Mouse (Mus musculus) gonadal fat pad, adult 2 months (tissue): ENCODE measurements around the gene Klhl40. TPM values are rescaled to one million over a fixed set of nuclear protein-coding genes. Genes with fewer than 3 reads are reported as not detected.

ENCODE experiments used
- DNase-seq: peaks from one replicate; pipeline ENCODE4 v3.0.0-alpha.2; 2012; ENCODE audit warnings: low read depth
- polyA plus RNA-seq: library from polyadenylated mRNA; depleted of rRNA; stranded (reverse); fragments of >200 nt; gene quantifications from 2 replicates; pipeline ENCODE4 v1.2.3, GENCODE M21; 2012; rRNA removed

The Klhl40 gene
- polyA plus RNA-seq, result 0.14 TPM in 1 of 2 replicates, not detected in the other

DNA sequence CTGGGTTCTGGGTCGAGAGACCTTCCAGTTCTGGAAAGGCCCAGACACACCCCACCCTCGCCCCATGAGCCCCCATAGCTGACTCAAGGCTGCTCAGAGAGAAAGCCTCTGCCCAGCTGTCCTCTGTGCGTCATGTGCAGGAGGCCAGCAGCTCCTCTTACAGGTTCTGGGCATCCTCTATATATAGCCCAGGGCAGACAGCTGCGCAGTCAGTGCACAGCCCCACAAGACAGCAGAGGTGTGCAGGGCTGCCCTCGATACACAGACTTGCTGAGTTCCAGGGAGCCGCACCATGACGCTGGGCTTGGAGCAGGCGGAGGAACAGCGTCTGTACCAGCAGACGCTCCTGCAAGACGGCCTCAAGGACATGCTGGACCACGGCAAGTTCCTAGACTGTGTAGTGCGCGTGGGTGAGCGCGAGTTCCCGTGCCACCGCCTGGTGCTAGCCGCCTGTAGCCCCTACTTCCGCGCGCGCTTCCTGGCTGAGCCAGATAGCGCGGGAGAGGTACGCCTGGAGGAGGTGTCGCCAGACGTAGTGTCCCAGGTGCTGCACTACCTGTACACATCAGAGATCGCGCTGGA lies at the start of gene Klhl40:
Gene Klhl40 (plus strand): TSS at position 124 of the 582 bp plus-strand sequence.
- no peak for DNase-seq

DNA sequence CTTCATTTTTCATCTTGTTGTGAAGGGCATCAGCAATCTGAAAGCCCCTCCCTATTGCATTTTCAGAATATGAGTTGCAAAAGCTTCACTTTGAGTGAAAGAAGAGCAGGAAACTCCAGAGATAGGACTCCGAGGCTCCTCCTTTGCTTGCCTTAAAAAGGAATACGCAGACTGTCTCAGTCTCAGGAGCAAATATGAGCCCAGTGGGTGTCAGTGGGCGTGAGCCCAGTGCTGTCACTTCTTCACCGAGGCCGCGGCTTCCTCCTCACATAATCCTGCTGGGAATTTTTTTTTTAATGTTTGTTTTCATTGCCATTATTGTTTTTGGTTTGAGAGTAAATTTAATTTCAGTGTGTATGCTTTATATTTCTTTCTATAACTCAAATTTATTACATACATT lies 36.9 kb upstream of the Klhl40 start:
- DNase-seq, result no peak

DNA sequence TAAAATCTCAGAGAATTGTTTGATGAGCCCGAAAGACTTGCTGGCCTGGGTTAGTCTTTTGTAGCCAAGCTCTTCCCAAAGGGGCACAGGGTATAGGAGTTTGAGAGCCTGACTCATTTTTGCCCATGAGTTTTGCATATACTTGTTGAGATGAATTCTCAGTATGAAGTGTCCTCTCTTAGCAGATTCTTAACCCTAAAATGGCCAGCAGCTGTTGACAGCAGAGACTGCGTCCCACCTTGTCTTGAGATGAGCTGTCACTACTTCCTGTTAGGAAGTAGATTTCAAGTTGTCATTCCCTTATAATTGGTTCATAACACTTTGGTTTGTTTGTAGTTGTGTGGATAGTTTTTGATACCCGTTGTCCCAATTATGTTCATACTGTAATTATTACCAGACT lies 36.2 kb upstream of the Klhl40 start:
- no peak for DNase-seq

DNA sequence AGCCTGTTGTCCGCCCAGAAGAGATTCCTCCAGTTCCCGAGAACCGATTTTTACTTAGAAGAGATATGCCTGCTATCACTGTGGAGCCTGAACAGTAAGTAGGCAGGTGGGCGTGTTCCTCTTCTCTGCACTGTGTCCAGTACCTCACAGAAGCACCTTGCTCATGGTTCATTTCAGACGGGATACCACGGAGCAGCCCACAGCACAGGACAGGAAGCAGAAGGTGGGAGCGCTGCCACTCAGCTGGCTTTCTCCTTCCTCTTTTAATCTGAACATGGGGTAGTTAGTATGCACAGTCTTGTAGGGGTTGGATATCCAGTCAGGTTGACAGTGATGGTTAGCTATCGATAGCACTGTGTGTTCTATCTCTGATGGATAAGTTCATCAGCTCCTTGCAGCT lies 33.4 kb upstream of the Klhl40 start:
- DNase-seq, result no peak

DNA sequence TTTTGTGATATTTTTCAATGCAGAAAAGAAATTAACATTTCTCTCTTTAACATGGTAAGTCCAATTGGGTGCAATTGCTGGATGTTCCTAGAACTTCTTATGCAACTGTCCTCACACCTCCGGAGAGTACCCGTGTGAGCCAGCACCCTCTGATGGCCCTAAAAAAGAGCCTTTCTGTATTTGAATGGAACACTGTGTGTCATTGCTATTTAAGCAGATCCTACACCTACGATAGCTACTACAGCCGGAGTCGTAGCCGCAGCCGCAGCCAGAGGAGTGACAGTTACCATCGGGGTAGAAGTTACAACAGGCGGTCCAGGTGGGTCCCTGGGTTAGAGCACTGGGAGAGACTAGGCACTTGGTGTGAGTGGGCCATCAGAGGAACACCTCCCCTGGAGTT lies 24.6 kb upstream of the Klhl40 start:
- DNase-seq, result no peak

DNA sequence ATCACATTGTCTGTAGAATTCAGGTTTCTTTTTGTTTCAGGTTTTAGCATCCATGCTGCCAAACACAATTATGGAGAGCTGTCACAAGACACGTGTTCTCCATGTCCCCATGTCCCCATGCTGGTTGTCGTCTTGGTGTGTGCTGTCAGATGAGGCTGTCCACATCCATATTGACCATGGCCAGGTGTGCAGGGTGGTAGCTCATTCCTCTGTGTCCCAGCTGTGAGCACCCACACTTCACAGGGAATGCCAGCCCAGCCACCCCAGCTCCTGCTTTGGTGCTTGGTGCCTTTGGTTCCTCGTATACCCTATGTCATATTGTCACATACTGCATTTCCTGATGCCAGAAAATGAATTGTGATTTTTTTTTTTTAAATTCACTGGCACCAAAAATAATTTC lies 22.8 kb upstream of the Klhl40 start:
- no peak for DNase-seq

DNA sequence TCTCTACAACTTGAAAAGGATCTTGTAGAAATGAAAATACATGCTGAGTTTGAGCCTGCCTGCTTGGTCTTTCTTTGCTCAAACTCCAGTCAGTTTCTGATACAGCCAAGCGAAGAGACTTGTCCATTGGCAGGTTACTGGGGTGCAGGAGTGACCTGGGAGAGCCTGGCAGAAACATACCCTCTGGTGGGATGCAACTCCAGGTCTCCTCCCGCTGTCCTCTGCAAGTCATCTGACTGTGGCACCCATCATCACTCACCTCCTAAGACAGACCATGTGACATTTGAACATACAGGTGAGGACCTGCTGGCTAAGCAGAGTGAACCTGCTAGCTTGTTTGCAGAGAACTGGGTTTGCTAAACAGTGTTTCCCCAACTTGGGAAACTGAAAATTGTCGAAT lies 20.6 kb upstream of the Klhl40 start:
- DNase-seq, result no peak

DNA sequence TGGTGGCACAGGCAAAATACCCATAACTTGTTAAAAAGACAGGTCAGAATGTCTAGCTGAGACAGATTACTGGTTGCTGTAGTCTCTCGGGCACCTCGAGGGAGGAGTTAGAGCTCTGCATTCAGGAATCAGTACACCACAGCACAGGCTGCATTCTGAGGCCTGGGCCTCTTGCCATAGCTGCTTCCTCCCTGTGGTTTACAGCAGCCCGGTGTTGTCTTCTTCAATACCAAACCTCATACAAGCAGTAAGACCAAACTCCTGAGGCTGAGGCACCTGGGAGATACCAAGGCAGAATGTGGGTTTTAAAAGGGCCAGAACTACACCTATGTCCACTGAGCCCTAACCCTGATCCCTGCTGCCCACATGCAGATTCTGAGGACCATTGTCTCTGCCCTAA lies 20.0 kb upstream of the Klhl40 start:
- no peak for DNase-seq

DNA sequence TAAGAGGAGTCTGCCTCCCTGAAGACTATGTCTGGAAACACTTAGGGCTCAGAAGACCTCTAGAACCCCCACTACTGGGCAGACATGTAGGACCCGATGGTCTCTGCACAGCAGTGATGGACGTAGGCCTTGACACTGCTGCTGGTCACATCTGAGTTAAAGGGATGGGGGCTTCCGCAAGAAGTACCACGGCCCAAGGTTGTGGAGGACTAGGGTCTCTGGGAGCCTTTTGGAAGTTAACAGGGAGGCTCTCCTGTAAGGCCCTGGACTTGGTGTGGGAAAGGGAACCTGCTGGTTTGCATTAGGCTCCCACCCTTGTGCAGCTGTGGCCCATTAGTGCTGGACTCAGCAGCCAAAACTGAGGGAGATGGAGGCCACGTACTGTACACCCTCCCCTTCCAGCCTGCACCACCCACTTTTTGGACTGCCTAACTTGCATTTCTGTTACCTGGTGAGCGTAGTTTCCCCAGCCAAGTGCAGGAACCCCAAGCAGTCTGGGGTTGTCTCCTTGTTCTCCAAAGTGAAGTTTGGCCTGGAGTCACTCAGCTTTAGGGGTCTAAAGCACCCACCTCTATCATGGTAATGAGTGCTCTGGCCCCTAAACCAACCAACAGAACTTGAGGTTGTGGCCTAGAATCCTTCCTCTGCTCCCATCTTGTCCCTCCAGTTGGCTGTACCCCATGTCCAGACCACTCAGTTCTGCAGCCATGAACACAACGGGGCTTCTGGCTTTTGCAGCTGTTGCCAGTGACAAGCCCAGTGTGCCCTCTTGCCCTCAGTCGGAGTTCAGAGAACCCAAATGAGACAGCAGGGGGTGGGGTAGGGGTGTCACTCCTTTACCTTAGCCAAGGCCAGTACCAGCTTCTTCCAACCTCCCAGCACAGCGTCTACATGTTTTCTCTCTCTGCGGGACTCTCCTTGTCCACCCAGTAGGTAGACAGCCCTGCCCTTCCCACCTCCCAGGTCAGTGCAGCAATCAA lies 19.3 kb upstream of the Klhl40 start:
- DNase-seq, result no peak

DNA sequence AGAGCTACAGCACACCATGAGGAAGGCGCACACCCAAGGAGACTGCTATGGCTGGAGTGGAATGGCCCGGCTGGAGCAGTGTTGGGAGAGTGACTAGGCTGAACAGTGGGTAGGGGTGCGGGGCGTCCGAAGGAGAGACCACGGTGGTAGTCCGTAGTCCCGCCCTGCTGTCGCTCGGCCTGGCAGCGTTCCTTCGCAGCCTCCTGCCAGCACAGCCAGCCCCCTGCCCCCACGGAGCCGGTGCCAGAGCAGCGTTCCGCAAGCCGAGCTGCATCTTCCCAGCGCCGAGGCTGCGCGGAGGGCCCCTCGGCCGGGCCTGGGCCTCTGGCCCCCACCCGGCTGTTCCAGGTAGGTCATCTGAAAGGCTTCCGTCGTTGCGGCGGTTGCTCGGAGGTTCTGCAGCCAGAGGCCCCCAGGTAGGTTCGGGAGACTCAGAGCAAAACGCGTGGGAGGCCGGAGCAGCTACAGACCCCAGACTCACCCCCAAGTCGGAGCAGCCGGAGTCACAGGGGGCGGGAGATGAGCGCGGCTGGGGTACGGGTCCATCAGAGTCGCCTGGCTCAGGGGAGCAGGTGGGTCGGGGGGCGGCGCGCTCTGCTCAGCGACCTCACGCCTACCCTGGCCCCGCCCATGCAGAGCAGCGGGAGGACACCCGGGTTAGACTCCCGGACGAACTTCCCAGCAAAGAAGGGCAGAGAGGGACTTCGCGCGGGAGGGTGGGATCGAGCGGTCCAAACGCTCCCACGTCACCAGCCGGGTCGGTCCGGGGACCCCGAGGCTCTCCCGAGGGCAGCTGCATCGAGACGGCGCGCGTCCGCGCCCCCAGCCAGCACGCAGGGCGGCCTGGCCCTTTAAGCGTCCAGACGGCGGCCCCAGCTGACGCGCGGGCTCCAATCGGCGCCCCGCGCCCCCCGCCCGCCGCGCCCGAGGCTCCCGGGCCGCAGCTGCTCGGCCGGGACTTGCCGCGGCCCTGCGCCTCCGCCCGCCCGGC lies 18.0 kb upstream of the Klhl40 start, which contains the start of gene Zfp651:
Gene Zfp651 (plus strand): TSS at position 240 of the 991 bp plus-strand sequence.
- DNase-seq, result no peak

DNA sequence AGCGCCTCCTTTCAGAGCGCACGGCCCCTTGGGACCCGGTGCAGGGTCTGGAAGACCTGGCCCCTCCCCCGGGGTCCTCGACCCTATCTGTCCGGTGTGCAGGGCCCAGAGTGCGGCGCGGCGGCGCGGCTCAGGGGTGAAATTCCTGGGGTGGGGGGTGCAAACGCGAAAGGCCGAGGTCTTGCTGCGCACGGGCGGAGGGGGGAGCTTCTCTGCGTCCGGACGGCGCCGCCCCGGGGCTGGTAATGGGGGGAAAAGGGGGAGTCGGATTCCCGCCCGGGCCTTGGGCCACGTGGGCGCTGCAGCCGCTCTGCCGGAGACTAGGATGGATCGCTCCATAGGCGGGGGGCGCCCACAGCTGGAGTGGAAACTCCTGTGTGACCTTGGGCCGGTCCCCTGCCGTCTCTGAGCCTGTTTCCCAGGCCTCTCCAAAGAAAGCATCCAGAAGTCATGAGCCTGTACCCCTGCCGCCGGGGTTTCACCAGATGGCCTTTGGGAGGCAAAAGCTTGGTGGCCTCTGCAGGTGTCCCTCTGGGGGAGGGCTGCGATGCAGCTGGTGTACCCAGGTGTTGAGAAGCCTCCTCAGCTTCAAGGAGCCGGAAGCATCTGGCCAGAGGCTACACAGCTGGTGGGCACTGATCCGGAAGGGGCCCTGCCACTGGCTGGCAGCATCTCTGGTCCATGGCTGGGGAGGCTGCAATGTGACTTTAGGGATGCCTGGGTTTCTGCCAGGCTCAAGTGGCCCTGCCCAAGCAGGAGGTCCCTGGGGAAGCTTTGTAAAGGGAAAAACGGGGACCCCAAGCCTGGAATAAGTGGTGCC lies 16.9 kb upstream of the Klhl40 start:
- DNase-seq, result no peak

DNA sequence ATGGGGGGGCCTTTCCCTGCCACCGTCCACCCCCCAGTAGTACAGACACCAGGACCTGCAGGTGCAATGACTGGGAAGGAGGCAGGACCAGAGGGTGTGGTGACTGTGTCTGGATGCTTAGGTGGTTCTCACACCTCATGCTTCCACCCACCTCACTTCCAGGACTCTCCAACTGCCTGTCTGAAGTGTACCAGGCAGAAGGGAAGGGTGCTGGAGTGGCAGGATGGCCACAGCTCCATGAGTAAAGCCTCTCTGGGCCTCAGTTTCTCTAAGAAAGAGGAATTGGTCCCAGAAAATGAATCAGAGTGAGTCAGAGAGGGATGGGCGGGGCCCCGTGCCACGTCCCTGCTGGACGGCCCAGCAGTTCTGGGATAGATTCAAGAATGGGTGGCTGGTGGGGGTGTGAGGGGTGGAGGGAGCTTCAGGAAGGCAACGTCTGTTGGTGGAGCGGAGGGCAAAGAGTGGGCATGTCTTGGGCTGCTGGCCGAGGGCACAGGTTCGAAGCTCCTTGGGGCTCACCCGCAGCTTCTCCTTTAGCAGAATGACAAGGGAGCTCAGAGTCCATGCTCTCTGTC lies 16.2 kb upstream of the Klhl40 start:
- DNase-seq, result no peak

DNA sequence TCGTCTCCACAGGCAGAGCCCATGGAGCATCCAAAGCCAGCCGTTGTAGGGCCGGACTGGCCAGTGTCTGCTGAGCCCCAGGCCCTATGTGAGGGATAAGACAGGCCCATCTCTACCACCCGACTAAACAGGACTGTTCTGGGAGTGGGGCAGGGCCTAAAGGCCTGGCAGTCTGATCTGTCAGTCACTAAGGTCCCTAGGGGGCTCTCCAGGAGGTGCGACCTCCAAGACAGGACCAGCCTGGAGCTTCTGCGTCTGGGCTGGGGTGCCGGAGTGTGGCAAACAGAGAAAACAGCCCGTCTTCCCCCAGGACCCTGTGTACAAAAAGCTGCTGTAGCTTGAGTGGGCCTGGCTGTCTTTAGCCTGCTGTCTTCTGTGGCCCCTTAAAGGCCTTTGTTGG lies 15.6 kb upstream of the Klhl40 start:
- DNase-seq, result no peak

DNA sequence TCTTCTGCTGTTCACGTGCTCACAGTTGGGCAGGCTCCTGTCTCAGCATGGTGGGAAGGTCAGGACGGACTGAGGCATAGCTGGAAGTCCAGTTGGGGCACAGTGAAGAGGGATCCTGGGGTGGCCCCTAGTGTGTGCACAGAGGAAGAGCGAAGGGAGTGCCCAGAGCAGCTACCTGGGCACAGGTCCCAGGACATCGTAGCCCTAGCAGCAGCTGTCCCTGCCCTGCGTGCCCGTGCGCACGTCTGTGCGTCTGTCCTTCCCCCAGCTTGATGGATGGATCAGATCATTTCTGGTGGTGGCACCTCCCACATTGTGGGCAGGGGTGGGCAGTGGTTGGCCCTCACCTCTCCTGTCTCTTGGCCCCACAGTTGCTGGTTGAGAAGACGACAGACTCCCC lies 15.2 kb upstream of the Klhl40 start:
- DNase-seq, result no peak

DNA sequence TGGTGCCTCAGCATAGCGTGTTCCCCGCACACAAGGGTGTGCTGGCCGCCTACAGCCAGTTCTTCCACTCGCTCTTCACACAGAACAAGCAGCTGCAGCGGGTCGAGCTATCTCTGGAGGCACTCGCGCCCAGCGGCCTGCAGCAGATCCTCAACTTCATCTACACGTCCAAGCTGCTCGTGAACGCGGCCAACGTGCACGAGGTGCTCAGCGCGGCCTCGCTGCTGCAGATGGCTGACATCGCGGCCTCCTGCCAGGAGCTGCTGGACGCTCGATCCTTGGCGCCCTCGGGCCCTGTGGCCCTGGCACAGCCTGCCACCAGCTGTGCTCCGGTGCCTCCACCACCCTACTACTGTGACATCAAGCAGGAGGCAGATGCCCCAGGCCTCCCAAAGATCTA lies 14.6 kb upstream of the Klhl40 start:
- DNase-seq, result no peak

DNA sequence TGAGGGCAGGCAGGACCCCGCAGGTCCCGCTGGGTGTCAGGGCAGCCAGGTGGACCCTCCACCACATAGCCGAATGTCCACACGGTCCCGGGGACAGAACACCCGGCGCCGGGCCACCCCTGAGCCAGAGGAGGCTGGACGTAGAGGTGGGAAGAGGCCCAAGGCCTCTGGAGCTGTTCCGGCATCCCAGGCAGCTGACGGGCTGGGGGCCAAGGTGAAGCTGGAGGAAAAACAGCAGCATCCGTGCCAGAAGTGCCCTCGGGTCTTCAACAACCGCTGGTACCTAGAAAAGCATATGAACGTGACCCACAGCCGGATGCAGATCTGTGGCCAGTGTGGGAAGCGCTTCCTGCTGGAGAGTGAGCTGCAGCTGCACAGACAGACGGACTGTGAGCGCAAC lies 13.7 kb upstream of the Klhl40 start:
- DNase-seq, result no peak

DNA sequence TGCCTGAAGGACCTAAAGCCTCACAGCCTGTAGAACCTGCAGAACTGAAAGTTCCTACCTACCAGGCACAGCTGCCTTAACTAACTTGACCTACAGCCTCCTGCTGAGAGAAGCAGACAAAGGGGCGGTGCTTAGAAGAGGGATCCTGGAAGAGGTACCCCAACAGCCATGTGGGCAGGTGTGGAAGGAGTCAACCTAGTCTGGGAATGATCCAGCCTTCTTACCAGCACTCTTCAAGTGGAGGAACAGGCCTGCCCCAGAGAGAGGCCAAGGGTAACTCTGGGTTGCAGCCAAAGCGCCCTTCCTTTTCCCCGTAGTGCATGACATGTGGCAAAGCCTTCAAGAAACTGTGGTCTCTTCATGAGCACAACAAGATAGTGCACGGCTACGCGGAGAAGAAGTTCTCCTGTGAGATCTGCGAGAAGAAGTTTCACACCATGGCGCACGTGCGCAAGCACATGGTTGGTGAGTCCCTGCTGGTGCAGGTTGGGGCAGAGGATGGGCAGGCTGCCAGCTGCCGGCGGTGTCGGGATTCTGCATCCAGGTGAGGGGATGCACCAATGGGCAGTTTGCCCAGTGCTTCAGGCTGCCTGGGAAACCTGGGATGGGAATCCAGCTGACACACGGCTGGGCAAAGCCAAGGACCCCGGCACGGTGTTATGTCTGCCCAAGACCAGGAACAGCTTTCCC lies 12.1 kb upstream of the Klhl40 start:
- no peak for DNase-seq

DNA sequence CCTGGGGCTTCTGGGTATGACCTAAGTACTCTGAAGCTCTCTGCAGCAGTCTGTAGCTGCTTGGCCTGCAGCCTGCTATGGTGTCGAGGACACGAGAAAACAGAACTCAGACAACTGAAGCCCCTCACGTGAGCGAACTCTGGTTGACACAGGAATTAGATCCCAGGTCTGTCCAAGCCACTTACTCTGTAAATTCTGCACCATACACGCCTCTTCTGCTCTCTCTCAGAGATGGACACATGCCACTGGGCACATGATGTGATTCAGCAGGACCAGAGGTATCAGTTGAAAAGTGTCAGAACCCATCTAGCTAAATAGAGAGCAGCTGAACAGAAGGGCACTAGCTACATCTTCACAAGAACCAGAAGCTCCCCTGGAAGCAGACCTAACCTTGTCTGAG lies 5.0 kb upstream of the Klhl40 start:
- no peak for DNase-seq

DNA sequence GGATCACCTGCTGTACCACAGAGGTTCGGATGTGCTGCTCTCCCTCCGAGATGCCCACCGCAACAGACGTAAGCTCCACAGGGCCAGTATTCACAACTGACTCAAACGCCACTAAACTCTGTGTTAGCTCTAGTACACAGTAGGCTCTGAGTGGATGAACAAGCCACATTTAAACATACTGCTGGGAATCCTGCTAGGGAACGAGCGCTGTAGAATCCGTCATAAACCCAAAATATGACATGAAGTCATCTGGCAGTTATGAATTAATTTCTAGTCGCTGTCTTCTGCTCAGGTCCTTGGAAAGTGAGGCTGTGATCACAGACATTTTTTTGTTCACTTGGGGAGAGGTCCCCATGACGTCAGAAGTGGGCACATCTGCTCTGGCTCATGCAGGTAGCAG lies 1.5 kb upstream of the Klhl40 start:
- no peak for DNase-seq

DNA sequence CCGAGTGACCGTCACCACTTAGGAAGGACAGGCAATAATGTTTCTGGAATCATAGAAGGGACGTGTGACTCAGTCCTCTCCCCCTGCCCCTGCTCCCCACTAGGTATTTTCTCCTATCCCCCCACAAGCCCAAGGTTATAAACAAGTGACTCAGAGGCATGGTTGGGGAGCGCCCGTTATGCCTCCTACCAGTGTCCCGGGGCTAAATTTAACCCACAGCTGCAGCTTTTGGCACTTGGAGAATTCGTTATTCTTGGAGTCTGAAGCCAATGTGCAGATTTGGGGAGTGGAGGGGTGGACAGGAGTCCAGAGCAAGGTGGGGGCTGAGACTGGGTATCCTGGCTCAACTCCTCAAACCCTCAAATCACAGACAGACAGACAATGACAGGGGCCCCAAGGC lies 896 bp upstream of the Klhl40 start:
- no peak for DNase-seq
